Mouse (Mus musculus): ENCODE data around the gene Rho.

The Rho gene

DNA sequence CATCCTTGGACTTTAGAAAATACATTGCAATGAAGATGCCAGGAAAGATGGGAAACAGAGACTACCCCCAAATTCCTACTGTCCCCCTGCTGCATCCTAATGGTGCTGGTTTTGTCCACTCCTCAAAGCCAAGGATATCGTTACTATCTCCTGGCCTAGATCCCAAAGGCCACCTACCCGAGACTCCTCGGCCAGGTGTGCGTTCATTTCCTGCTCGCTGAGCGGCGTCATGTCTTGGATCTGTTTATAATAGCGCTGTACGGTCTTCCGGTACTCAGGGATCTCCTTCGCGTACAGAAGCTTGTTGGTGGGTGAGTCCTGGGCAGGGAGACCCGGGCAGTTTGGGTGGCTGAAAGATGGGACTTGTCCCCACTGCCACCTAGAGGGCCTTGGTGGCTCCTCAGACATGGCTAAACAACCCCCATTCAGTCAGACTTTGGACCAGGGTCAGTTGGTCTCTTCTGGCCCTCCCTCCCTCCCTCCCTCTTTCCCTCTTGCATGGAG, 24.9 kb downstream of the Rho start:
- no peak for DNase-seq (ENCODE audit: low read depth, low spot score)

DNA sequence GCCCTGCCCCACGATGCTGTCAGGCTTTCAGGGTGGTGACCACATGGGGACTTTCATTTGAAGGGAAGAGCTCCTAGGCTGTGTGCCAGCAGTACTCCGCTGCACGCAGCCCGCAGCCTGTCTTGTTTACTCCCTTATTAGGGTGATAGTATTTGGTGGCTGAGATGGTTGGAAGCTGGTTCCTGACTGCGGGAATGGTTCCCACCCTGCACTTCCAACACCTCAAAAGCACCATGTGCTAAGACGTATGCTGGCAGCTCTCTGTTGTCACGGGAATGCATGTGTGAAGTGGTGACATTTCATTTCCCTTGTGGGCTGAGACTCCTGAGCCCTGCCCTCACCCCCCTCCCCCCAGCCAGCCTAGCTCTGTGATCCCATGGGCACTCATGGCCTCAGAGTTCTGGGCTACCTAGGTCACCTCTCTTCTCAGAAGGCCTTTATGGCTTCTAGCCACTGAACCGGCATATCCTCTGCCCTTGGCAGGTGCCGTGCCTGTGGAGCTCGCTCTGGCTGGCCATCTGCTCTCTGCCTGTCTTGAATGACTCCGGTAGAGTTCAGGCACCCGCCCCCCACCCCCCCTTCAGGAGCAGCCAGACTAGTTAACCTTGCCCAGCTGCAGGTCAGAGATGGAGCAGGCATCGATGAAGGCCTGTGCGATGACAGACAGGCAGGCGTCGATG, 25.5 kb downstream of the Rho start:
- DNase-seq (ENCODE audit: low read depth, low spot score): no peak

DNA sequence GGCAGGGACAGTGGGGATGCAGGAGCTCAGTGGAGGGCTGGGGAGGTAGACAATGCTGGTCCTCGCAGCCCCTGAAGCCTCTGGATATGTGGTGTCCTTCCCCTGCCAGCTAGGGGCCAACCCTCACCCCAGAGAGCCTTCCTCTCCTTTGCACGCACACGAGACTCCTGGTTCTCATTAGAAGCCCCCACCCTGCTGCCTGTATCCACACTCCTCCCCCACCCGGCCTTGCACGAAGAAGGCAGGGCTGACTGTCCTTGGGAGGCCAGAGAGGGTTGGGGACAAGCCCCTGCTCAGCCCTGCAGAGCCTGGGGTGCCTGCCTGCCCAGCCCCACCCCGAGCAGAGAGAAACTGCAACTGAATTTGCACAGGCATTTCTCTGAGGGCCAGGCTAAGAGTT, 26.1 kb downstream of the Rho start:
- DNase-seq (ENCODE audit: low read depth, low spot score): no peak

DNA sequence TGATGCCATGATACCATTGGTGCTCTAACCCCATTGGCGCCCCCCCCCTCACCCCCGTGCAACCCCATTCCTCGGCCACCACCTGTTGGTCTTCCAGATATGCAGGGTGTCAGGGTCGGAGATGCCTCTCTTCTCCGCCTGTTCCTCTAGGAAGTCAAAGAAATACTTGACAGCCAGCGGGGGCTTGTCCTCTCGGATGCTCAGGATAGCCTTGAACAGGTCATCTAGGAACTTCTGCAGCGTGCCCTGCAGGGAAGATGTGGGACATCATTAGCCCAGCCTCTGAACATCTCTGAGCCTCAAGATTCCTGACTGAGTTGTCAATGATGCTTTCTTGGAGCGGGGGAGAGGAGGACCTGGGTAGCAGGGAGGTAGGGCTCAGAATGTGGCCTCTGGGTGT, 26.9 kb downstream of the Rho start:
- no peak for DNase-seq (ENCODE audit: low read depth, low spot score)

DNA sequence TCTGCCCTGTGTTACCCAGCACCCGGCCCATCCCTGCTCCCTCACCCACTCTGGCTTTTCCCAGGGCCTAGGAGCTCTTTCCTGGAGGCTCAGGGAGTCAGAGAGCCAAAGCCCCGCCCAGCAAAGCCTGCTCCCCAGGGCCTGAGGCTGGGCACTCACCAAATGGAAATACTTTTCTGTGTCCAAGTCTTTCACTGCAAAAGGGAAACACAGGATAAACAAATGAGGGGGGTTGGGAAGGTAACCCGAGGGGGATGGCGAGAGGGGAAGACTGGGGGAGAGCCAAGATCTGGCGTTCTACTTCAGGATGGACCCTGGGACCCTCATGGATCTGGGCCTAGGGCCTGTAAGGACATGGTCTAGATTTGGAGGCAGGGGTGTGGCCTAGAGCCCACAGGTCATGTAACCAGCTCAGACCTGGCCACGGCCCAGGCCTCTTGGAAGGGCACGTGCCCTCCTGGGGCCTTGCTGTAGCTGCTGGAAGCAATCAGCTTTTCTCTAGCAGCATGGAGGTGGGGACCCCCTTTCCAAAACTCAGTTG, 27.7 kb downstream of the Rho start:
- no peak for DNase-seq (ENCODE audit: low read depth, low spot score)

DNA sequence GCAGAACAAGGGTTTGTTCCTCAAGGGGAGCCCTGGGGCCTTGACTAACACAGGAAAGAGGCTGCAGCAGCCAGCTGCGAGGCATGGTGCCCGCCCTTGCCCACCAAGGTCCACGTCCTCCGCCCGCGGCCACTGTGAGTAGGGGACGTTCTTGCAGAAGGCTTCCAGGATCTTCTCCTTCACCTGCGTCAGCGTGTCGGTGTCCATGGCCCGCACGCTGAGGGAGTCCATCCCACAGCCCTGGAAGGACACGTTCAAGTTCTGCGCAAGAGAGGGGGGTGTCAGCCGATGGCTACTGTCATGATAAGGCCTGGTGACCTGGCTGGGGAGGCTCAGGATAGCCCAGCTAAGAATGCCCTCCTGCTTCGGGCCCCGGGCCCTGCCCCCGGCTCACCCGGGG, 28.8 kb downstream of the Rho start:
- no peak for DNase-seq (ENCODE audit: low read depth, low spot score)

DNA sequence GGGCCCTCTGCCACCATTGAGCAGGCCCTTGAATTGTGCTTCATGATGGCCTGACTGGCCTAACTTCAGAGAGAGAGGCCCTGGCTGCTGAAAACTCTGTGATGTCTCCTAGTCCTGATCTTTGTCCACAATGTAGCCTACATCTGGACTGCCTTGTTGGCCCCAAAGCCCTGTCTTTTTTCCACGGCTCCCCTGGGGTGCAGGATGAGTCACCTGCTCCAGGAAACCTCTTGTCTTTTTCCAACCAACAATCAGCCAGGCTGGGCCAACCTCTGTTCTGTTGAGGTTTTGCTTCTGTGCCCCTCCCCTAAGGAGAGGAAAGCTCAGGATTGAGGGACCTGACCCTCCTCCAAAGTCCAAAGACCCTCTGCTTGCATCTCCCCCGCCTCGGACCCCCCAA, 30.2 kb downstream of the Rho start:
- DNase-seq (ENCODE audit: low read depth, low spot score): no peak

DNA sequence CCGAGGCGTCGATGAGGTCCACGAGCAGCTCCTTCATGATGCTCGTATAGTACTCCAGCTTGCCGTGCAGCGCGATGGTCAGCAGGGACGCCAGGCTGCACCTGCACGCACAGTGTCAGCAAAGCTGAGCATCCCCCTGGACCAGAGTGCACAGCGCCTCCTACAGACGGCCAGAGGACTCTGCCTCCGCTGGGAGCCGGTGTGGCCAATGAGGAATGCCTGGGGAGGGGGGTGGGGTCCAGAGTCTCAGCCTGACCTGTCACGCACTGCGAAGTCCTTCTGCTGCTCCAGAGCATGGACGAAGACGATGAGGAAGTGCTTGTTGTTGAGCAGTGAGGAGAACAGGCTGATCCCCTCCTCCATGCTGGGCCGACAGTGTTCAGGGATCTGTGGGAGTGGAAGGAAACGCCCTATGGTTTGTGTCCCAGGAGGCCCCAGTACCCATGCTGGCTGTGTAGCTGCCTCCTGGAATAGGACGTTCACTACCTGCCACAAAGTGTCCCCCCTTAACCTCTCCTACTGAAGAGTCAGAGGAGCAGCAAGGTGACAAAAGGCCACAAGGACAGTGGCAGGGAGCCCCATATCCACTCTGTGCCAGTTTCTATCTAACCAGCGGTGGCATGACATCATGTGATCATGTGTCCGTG, 31.0 kb downstream of the Rho start:
- DNase-seq (ENCODE audit: low read depth, low spot score): peak; percentile 31

DNA sequence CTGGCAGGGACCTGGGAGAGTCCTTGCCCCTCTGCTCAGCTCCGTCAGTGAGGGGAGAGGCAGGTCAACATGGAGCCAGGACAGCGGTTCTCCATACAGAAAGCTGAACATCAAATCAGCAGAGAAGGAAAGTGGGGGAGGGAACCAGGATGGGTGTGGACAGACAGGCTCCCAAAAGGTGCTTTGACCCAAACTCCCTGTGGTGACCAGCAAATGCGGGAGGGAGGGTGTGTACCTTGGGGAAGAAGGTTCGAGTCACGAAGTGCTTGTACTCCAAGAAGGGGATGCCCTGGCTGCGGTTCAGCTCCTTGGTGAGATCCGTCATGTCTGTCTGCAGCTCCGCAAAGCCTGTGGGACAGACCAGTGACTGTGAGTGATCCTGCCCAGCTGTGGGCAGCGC, 32.1 kb downstream of the Rho start:
- DNase-seq (ENCODE audit: low read depth, low spot score): no peak

DNA sequence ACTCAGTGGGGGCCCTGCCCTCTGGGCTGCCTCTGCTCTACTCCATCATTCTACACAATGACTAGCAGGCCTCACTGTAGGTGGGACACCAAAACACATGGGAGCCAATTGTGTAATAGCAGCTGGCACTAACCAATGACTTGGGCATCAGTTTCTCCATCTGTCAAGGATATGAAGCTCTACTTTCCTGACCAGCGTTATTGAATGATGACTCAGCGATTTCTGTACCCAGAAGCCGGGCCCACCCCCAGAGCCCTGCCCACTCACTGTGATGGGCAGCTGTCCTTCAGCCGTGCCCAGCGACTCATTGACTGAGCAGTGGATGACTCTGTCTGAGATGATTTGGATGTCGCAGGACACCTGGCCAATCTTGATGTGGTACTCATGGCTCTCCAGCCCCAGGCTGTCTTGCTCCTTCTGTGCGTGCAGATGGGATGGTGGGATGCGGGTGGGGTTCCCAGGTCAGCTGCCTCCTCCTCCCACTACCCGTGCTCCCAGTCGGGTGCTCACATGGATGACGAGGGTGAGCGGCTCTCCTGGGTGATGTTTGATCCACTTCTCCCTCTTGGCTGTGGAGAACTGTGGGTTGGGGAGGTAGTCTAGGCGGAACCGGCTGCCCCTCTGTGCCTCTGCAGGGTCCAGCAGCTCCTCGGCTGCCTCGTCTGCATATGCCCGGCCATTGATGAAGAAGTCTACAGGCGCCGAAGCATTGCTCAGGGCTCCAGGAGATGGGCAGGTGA, 34.8 kb downstream of the Rho start:
- DNase-seq (ENCODE audit: low read depth, low spot score): no peak

DNA sequence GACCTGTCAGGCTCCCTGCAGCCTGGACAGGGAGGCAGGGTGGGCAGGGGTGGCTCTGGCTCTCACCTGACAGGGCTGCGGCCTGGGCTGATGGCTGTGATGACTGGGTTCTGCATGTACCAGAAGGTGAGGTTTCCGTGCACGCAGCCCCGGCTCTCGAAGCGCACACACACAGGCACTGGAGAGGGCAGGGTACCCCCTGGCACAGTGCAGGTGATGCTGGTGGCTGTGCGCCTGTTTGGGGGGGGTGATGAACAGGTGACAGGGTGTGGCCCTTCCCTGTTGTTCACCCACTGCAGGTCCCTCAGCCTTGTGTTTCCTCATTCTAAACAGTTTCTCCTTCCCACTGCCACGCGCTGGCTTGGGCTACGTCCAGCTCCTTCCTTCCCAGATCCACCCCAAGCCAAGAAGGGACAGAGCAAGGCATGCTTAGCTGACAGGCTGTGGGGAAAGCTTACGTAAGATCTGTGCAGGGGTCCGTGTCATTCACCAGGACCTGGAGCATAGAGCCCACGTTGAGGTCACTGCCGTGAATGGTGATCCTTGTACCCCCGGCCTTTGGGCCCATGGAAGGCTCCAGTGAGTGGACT, 35.8 kb downstream of the Rho start:
- DNase-seq (ENCODE audit: low read depth, low spot score): no peak

DNA sequence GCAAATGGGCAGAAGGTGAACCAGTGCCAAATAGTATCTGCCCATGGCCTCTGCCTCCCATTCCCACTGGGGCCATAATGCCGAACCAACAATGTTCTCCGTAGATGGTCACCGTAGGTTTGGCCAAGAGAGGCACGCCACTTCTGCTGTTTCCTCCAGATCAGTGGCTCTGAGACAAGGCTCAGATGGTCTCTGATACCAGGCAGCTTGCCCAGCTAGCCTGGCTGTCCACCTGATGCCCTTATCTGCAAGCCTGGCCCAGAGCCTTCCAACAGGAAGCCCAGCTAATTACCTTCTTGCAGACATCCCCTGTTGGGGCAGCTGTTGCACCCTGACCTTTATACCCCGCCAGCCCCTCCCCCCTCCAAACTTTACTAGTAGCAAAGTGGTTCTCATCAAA, 36.5 kb downstream of the Rho start:
- DNase-seq (ENCODE audit: low read depth, low spot score): no peak

DNA sequence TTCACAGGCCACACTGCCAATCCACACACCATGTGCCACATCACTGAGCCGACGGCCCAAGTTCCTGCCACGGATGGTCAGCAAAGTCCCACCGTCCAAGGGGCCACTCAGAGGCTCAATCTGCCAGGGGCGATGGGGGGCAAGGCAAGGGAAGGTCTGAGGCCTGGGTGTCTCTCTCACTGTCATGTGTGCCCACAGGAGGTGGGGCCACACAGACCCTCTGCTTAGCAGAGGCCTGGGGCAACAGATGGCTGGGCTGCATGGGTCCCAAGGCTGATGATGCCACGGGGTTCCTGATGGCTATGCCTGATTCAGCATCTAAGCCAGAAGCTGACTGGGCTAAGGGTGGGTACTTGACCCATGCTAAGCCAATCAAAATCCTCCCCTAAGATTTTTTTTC, 37.2 kb downstream of the Rho start:
- no peak for DNase-seq (ENCODE audit: low read depth, low spot score)

DNA sequence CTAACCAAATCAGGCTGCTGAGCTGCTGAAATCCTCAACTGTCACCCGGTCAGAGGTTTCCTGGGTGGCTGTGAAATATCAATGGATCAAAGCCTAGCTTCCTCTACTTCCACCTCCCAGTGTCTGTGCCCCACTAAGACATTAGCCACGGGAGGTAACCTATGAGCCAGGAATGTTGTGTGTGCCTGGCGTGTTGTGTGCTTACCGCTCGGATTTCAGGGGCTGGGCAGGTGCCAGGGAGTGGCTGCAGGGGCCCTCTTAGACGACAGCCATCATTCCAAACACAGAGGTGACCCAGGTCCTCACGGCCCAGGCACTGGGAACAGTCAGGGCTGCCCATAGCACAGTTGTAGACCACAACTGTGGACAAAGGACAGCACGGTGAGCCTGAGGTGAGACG, 37.6 kb downstream of the Rho start:
- no peak for DNase-seq (ENCODE audit: low read depth, low spot score)

DNA sequence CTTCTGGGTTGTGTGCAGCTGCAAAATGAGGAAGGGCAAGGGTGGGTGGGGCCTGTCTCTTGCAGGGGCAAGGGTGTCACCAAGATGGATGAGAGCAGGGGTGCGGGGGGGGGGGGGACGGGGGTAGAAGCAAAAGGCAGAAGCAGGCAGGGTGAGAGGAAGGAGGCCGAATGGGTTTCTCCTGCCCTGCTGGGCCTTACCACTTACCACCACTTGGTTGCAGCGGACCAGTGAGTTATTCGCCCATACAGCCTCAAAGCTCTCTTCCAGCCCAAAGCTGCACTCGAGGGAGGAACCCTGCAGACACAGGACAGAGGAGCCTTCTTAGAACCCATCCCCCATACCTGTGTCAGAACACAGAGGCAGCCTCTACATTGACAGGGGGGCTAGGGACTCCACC, 38.4 kb downstream of the Rho start:
- peak; percentile 56 for DNase-seq (ENCODE audit: low read depth, low spot score)

DNA sequence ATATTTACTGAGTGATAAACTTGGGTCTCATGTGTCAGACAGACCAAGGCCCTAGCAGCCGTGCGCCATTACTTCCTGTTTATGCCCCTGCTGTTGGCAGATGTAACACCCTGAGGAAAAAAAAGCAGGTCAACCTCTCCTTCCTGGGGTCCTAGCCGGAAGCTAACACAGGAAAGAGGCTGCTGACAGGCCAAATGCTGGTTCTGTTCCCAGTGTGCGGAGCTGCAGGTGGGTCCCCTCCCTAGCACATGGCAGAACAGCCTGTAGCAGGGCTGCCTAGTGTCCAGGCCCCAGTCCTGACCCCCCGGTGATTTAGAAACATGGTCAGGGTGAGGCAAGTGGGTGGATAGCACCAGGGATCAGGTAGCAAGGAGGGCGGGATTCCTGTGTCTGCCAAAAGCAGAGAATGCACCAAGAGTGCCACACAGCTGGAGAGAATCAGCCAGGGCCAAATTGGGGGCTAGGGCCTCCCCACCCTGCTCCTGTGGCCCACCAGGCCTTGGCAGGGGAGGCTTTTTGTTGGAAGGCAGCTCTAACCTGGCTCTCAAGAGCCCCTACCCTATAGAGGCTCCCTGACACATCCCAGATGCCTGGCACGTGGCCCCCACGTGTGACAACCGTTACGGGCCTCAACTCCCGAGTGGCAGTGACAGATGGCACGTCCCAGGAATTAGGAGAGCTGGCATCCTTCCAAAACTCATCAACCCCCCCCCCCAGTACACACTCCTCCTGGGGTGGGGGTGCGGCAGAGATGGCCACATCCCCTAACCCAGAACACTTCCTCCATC, 39.9 kb downstream of the Rho start:
- no peak for DNase-seq (ENCODE audit: low read depth, low spot score)

DNA sequence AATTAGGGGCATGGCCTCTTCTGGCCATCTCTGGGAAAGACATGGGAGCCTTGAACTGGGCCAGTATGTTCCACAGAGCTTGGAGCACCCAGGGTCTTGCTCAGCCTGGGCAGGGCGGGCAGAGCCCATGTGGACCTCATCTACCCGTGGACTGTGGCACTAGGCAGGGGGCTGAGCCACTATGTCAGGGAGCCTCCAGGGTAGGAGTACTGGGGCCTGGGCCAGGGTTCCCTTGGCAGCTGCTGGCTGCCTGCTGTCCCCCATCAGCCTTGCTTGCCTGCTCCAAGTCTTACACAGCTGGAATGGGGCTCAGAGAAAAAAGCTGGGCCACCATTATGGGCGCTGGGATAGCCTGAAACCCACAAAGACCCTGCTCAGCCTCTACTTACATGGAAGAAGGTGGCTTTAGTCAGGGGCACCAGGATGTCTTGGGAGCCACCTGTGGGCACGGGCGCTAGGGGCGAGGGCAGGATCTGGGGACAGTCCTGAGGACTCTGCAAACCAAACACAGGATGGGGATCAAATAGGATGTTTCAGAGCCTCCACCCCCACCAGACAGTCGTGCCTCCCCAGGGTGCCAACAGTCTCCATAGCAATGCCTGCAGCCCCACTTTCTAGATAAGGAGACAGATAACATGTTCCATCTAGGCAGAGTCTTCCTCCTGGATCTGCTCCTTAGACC, 40.7 kb downstream of the Rho start:
- no peak for DNase-seq (ENCODE audit: low read depth, low spot score)

DNA sequence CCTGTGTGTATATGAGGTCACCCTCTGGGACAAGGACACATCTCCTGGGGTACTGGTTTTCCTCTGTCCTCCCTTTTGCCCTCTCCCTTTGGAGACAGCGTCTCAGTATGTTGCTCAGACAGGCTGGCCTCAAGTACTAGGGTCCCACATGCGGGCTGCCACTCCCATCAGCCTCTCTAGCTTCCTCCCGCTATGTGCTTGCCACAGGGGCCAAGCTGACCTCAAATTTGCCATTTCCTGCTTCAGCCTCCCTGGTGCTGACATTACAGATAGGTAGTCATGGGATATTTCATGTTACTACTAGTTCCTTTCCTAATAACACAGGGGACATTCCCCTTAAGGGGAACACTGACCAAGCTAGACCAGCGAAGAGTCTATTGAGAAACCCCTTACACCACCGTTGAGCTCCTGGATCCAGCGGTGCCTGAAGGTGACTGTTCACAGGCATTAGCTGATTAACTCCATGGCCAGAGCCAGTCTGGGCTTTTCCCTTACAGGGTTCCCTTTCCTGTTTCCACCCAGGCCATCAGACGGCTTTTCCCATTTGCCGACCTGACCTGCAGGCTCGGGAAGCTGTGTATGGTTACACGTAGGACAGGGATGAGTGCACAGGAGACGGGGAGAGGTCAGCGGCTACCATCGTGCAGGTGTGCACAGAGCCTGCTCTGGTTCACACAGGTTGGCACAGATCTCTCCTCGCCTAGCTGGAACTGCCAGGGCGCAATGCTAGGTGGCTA, 41.8 kb downstream of the Rho start:
- DNase-seq (ENCODE audit: low read depth, low spot score): no peak

DNA sequence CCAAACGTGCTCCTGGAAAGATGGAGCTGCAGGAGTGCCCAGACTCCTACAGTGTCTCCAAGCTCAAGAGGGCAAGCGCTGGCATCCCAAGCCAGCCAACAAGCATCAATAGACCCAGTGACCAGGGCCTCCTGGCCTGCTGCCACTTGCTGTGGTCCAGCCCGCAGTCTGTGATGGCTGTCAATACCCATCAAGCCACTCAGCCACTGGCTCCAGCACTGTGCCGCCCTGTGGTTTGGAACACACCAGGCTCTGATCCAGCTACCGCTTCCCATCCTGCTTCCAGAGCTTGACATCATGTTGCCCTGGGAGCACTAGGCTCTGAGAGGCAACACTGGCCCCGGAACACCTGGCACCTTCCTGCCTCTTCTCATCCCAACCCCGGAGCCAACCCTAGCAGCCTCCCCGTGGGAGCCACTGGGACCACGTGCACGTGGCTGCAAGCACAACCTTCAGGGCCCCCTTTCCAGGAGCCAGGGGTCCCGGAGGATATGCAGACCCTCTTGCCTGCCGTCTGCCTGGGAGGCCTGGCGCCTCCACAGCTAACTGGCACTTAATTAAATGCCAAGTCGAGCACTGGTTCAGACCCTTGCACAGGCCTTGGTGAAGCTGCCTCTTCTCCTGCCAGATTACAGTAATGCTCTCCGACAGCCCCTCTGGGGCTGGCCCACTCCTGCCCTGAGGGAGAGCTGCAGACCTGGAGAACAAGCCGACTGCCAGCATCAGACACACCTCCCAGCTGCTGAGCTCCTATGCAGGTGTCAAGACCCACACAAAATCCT, 42.5 kb downstream of the Rho start:
- no peak for DNase-seq (ENCODE audit: low read depth, low spot score)

All from A20 (cell line).